Mouse (Mus musculus): ENCODE measurements around the gene Smarcc1. TPM values are rescaled to one million over a fixed set of nuclear protein-coding genes. Genes with fewer than 3 reads are reported as not detected.
A peak's percentile ranks its signal among the peaks of the same experiment; 100 is the strongest.
"Not testable (repeated sequence)": the region's sequence is repeated elsewhere in the genome, so short reads cannot be mapped to it uniquely, and the experiment has no call there.

Gene Smarcc1
- polyA plus RNA-seq, 1 experiment from 2014 or later, result 250 TPM

GRCm38 (mm10) chr9:110097791-110098190 is 19.7 kb upstream of the Smarcc1 start:
- H3K4me2 ChIP-seq, result no peak overlapping the region
- H3K36me3 ChIP-seq, result peaks cover 79% of the 10 kb centered on the region
- H3K4me3 ChIP-seq (replicated peaks), result no peak overlapping the region
- H3K27ac ChIP-seq, result no peak overlapping the region
- no peaks in the 10 kb centered on the region for H3K9me3 ChIP-seq
- H3K9ac ChIP-seq (replicated peaks), result no peak overlapping the region
- H3K4me1 ChIP-seq (replicated peaks), result peaks cover 6% of the 10 kb centered on the region
- 91% methylated on average over 3 of the region's 3 CpGs for WGBS
- no peaks in the 10 kb centered on the region for H3K27me3 ChIP-seq
- ATAC-seq (ENCODE audit: insufficient number of reproducible peaks, insufficient read depth, low FRiP score, low TSS enrichment, low read depth), result no peak

GRCm38 (mm10) chr9:110100627-110101600 is 16.6 kb upstream of the Smarcc1 start:
- Histone ChIP-seq H3K9me3 (no peaks in the 10 kb centered on the region), H3K4me2 (peak overlapping the region; percentile 83), H3K27me3 (no peaks in the 10 kb centered on the region), H3K27ac (no peak overlapping the region), H3K4me1 (replicated peaks) (peaks cover 6% of the 10 kb centered on the region), H3K4me3 (replicated peaks) (peak overlapping the region; percentile 85), H3K36me3 (peaks cover 83% of the 10 kb centered on the region), H3K9ac (replicated peaks) (peak overlapping the region; percentile 78)
- ATAC-seq (ENCODE audit: insufficient number of reproducible peaks, insufficient read depth, low FRiP score, low TSS enrichment, low read depth), result peak; percentile 95
- 4% methylated on average over 41 of the region's 41 CpGs for WGBS

GRCm38 (mm10) chr9:110116353-110116976 is 1.0 kb upstream of the Smarcc1 start:
- peak; percentile 4 for ATAC-seq (ENCODE audit: insufficient number of reproducible peaks, insufficient read depth, low FRiP score, low TSS enrichment, low read depth)
- peaks cover 35% of the 10 kb centered on the region for H3K36me3 ChIP-seq
- H3K9me3 ChIP-seq, result no peaks in the 10 kb centered on the region

GRCm38 (mm10) chr9:110117779-110118139 is 251 bp downstream of the Smarcc1 start, which contains the start of gene Dhx30:
TSS of gene Dhx30 (minus strand) at chr9:110117830.
- peak within 1 kb of the TSS; percentile 98 for H3K27ac ChIP-seq

More at GRCm38 (mm10) chr9:110116353-110116976, 1.0 kb upstream of the Smarcc1 start:
- peaks cover 19% of the 10 kb centered on the region for H3K4me1 ChIP-seq (replicated peaks)
- H3K4me2 ChIP-seq, result peak overlapping the region; percentile 70
- H3K4me3 ChIP-seq (replicated peaks), result peak overlapping the region; percentile 87
- H3K27ac ChIP-seq, result peak overlapping the region; percentile 98
- WGBS, result 5% methylated on average over 10 of the region's 10 CpGs
- peak overlapping the region; percentile 93 for H3K9ac ChIP-seq (replicated peaks)
- no peaks in the 10 kb centered on the region for H3K27me3 ChIP-seq

GRCm38 (mm10) chr9:110118249-110118648 is 741 bp downstream of the Smarcc1 start:
- peak overlapping the region; percentile 70 for H3K4me2 ChIP-seq
- H3K36me3 ChIP-seq, result peaks cover 17% of the 10 kb centered on the region
- peak overlapping the region; percentile 93 for H3K9ac ChIP-seq (replicated peaks)
- H3K27ac ChIP-seq, result peak overlapping the region; percentile 98; the same call in 1 of the 2 replicates
- H3K4me1 ChIP-seq (replicated peaks), result peaks cover 19% of the 10 kb centered on the region
- no peaks in the 10 kb centered on the region for H3K27me3 ChIP-seq
- H3K9me3 ChIP-seq, result no peaks in the 10 kb centered on the region
- H3K4me3 ChIP-seq (replicated peaks), result peak overlapping the region; percentile 87
- ATAC-seq (ENCODE audit: insufficient number of reproducible peaks, insufficient read depth, low FRiP score, low TSS enrichment, low read depth), result no peak
- 83% methylated on average over 1 of the region's 1 CpGs for WGBS

More at GRCm38 (mm10) chr9:110117779-110118139, 251 bp downstream of the Smarcc1 start, which contains the start of gene Dhx30:
- H3K4me3 ChIP-seq (replicated peaks), result peak within 1 kb of the TSS; percentile 87
- no peaks in the 10 kb centered on the region for H3K9me3 ChIP-seq
- H3K4me1 ChIP-seq (replicated peaks), result peaks cover 19% of the 10 kb centered on the region
- no peak; the same call in 1 of the 2 replicates for ATAC-seq (ENCODE audit: insufficient number of reproducible peaks, insufficient read depth, low FRiP score, low TSS enrichment, low read depth)
- H3K9ac ChIP-seq (replicated peaks), result peak within 1 kb of the TSS; percentile 93
- H3K4me2 ChIP-seq, result peak within 1 kb of the TSS; percentile 70
- WGBS, result under 1% methylated on average over 17 of the region's 17 CpGs
- peaks cover 22% of the 10 kb centered on the region for H3K36me3 ChIP-seq
- H3K27me3 ChIP-seq, result no peaks in the 10 kb centered on the region

GRCm38 (mm10) chr9:110121424-110121823 is 3.9 kb downstream of the Smarcc1 start:
- 60% methylated on average over 4 of the region's 4 CpGs for WGBS
- Histone ChIP-seq H3K9ac (replicated peaks) (no peak overlapping the region), H3K27ac (peak overlapping the region; percentile 37; the same call in 1 of the 2 replicates), H3K4me2 (no peak overlapping the region), H3K4me1 (replicated peaks) (peaks cover 15% of the 10 kb centered on the region), H3K27me3 (no peaks in the 10 kb centered on the region), H3K36me3 (no peaks in the 10 kb centered on the region), H3K4me3 (replicated peaks) (no peak overlapping the region), H3K9me3 (no peaks in the 10 kb centered on the region)
- ATAC-seq (ENCODE audit: insufficient number of reproducible peaks, insufficient read depth, low FRiP score, low TSS enrichment, low read depth), result no peak

- WGBS, result 86% methylated on average over 2 of the region's 2 CpGs
- H3K4me2 ChIP-seq, result no peak overlapping the region
- H3K9me3 ChIP-seq, result no peaks in the 10 kb centered on the region
- no peak overlapping the region for H3K27ac ChIP-seq
- H3K4me1 ChIP-seq (replicated peaks), result peaks cover 11% of the 10 kb centered on the region
- H3K9ac ChIP-seq (replicated peaks), result no peak overlapping the region
- H3K27me3 ChIP-seq, result no peaks in the 10 kb centered on the region
- no peak for ATAC-seq (ENCODE audit: insufficient number of reproducible peaks, insufficient read depth, low FRiP score, low TSS enrichment, low read depth)
- no peaks in the 10 kb centered on the region for H3K36me3 ChIP-seq
- no peak overlapping the region for H3K4me3 ChIP-seq (replicated peaks)
Observed at GRCm38 (mm10) chr9:110123322-110123721, 5.8 kb downstream of the Smarcc1 start.

- not testable (repeated sequence) for H3K27me3 ChIP-seq; H3K9ac ChIP-seq (replicated peaks); H3K4me3 ChIP-seq (replicated peaks); ATAC-seq (ENCODE audit: insufficient number of reproducible peaks, insufficient read depth, low FRiP score, low TSS enrichment, low read depth); H3K27ac ChIP-seq; H3K4me2 ChIP-seq; H3K4me1 ChIP-seq (replicated peaks); H3K9me3 ChIP-seq; H3K36me3 ChIP-seq
- WGBS, result 50% methylated on average over 2 of the region's 2 CpGs
Observed at GRCm38 (mm10) chr9:110124008-110124540, 6.6 kb downstream of the Smarcc1 start.

- 29% methylated on average over 10 of the region's 10 CpGs for WGBS
- H3K4me1 ChIP-seq (replicated peaks), result peaks cover 19% of the 10 kb centered on the region
- H3K36me3 ChIP-seq, result peaks cover 19% of the 10 kb centered on the region
- H3K4me3 ChIP-seq (replicated peaks), result peak overlapping the region; percentile 84
- no peaks in the 10 kb centered on the region for H3K27me3 ChIP-seq
- H3K27ac ChIP-seq, result peak overlapping the region; percentile 95
- ATAC-seq (ENCODE audit: insufficient number of reproducible peaks, insufficient read depth, low FRiP score, low TSS enrichment, low read depth), result no peak
- peak overlapping the region; percentile 60 for H3K4me2 ChIP-seq
- no peaks in the 10 kb centered on the region for H3K9me3 ChIP-seq
- peak overlapping the region; percentile 66 for H3K9ac ChIP-seq (replicated peaks)
Observed at GRCm38 (mm10) chr9:110130896-110131524, 13.5 kb downstream of the Smarcc1 start.

GRCm38 (mm10) chr9:110131525-110132197 is 14.2 kb downstream of the Smarcc1 start:
- peaks cover 19% of the 10 kb centered on the region for H3K4me1 ChIP-seq (replicated peaks)
- peaks cover 25% of the 10 kb centered on the region for H3K36me3 ChIP-seq
- peak; percentile 91 for ATAC-seq (ENCODE audit: insufficient number of reproducible peaks, insufficient read depth, low FRiP score, low TSS enrichment, low read depth)
- peak overlapping the region; percentile 95 for H3K9ac ChIP-seq (replicated peaks)
- H3K9me3 ChIP-seq, result no peaks in the 10 kb centered on the region
- peak overlapping the region; percentile 84 for H3K4me3 ChIP-seq (replicated peaks)
- no peaks in the 10 kb centered on the region for H3K27me3 ChIP-seq
- WGBS, result under 1% methylated on average over 64 of the region's 64 CpGs
- peak overlapping the region; percentile 95 for H3K27ac ChIP-seq
- peak overlapping the region; percentile 60 for H3K4me2 ChIP-seq
